Mouse (Mus musculus) heart, postnatal 10 days (tissue): ENCODE data around the gene Klhl13. TPM values are rescaled to one million over a fixed set of nuclear protein-coding genes. Genes with fewer than 3 reads are reported as not detected.

ENCODE experiments used
- DNase-seq, 2 experiments: peaks; one replicate each; pipeline ENCODE4 v3.0.0; 2021
- intact Hi-C: fragments of 180-260 bp; cut with DNase I; formaldehyde crosslinking; loops from one replicate; pipeline ENCODE4 v1.15.1; 2025
- total RNA-seq, 2 experiments: library from RNA; stranded (reverse); gene quantifications; 2 replicates each; pipeline ENCODE4 v1.2.3; 2021

Gene Klhl13
- 10 to 100 TPM; 31.4 to 35.3 TPM for total RNA-seq

GRCm38 (mm10) chrX:23364514-23365381 is at the start of gene Klhl13:
Gene Klhl13 (minus strand): TSS chrX:23365082.
- DNase-seq = peak; percentile 75 to 77
- intact Hi-C loops = loop anchor here (10.0 kb wide), 1 partner anchor 190 kb away; no protein-coding TSS in a partner anchor

- intact Hi-C loops = no loop called here
- DNase-seq = peak in 1 of 2 experiments; percentile 1
Measured at GRCm38 (mm10) chrX:23409296-23410149, 44.6 kb upstream of the Klhl13 start.

- intact Hi-C loops = no loop called here
- no peak for DNase-seq
Measured at GRCm38 (mm10) chrX:23388716-23389115, 23.8 kb upstream of the Klhl13 start.

GRCm38 (mm10) chrX:23363441-23363840 is 1.4 kb downstream of the Klhl13 start:
- intact Hi-C loops = loop anchor here (10.0 kb wide), 1 partner anchor 191 kb away; no protein-coding TSS in a partner anchor
- DNase-seq = no peak

GRCm38 (mm10) chrX:23360446-23360845 is 4.4 kb downstream of the Klhl13 start:
- intact Hi-C loops = loop anchor here (10.0 kb wide), 1 partner anchor 194 kb away; no protein-coding TSS in a partner anchor
- DNase-seq = no peak

GRCm38 (mm10) chrX:23350083-23350482 is 14.8 kb downstream of the Klhl13 start:
- intact Hi-C loops = no loop called here

DNA sequence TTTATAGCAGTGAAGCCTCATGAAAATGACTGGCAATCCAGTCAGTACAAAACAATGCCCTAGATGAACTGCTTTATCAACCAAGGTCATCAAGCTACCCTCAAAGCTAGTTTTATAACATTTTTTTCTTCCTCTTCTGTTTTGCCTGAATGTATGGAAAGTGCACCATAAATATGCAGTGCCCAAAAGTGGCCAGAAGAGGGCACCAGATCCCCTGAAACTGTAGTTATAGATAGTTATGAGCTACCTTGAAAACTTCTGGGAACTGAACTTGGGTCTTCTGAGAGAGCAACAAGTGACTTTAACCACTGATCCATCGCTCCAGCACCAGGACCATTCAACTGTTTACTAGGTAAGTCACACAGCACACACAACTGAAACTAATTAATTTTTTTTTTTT is 36.8 kb downstream of the Klhl13 start:
- intact Hi-C loops = loop anchor here (1.0 kb wide), 1 partner anchor 237 kb away; no protein-coding TSS in a partner anchor
- peak; percentile 2 to 7 for DNase-seq

More at GRCm38 (mm10) chrX:23350083-23350482, 14.8 kb downstream of the Klhl13 start:
- no peak for DNase-seq

DNA sequence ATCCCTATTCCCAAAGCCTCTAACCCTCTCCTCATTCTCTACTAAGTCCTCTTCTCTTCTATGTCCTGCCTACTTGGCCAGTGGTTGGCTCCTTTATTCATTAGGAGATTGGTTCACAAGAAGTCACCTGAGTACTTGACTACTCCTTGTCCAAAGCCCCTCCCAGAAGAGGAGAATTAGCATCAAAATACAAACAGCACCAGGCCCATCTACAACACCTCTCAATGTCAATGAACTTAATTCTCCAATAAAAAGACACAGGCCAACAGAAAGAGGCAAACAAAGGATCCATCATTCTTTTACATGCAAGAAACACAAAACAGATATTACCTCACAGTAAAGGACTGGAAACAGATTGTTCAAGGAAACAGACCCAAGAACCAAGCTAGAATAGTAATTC is 46.0 kb downstream of the Klhl13 start:
- intact Hi-C loops = no loop called here

GRCm38 (mm10) chrX:23295952-23296598 is 68.8 kb downstream of the Klhl13 start:
- intact Hi-C loops = no loop called here
- peak; percentile 32 to 56 for DNase-seq

More for the DNA sequence above, 46.0 kb downstream of the Klhl13 start:
- DNase-seq = no peak

DNA sequence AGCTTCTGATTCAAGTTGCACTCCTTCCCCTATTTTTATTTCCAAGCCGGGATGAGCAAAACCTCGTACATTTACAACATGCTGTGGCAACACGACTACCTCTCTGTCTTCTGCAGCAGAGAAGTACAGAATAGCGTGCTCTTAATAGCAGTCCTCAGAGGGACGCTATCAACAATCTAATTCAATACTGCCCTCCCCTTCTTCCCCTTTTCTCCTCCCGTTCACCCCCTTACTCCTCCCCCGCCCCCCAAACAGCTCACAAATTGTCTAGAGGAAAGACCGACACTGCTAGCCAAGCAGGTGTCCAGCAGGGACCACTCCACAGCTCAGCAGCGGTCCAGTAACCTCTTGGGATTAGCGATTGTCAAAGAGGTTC is 79.5 kb downstream of the Klhl13 start:
- intact Hi-C loops = no loop called here
- peak in 1 of 2 experiments; percentile 2 for DNase-seq

DNA sequence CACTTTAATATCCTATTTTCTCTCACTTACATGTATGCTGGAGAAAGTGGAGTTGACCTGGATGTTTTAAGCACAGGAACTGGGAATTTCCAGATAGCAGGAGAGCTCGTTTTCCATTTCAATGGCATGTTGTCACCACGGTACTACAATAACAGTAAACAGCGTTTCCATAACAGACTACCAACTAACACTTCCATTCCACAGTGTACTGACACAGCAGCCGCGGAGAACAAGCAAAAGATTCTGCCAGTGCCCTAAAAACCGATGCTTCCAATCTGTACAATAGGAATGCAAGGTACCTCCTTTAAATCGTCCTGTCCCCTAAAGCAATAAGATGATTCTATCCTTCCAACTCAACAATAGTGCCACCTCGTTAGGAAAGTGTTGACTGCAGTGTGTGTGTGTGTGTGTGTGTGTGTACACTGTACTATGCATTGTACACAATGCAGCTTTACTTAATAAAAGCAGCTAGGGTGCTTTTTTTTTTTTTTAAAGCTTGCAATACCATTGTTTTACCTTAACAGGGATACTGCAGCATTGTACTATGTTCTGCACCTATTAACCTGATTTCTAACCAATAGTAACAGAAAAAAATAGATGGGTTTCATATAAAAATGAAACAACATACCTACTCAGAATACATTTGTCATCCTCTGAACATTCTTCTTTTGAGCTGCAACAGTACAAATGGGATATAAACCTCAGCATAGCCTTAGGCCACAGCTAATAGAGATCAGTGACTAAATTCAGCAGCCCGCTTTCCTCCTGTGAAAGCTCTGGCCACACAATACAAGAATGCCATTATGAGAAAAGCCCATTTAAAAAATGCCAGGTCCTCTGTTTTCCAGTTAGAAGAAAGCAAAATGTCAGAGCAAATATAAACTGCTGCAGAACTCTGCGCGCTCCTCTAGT is 80.1 kb downstream of the Klhl13 start:
- peak; percentile 4 to 9 for DNase-seq

GRCm38 (mm10) chrX:23267601-23268000 is 97.3 kb downstream of the Klhl13 start:
- DNase-seq = no peak
- intact Hi-C loops = no loop called here

More for the DNA sequence above, 80.1 kb downstream of the Klhl13 start:
- intact Hi-C loops = no loop called here

GRCm38 (mm10) chrX:23248752-23249151 is 116.1 kb downstream of the Klhl13 start:
- no peak for DNase-seq
- intact Hi-C loops = no loop called here
